Mouse (Mus musculus): ENCODE measurements around the gene Xylt1.

The Xylt1 gene

GRCm38 (mm10) chr7:117522092-117522635 is 141.4 kb downstream of the Xylt1 start:
- no peak for DNase-seq

GRCm38 (mm10) chr7:117524430-117525214 is 143.8 kb downstream of the Xylt1 start:
- no peak for DNase-seq

- DNase-seq = no peak
Measured at GRCm38 (mm10) chr7:117525678-117526077, 144.9 kb downstream of the Xylt1 start.

DNA sequence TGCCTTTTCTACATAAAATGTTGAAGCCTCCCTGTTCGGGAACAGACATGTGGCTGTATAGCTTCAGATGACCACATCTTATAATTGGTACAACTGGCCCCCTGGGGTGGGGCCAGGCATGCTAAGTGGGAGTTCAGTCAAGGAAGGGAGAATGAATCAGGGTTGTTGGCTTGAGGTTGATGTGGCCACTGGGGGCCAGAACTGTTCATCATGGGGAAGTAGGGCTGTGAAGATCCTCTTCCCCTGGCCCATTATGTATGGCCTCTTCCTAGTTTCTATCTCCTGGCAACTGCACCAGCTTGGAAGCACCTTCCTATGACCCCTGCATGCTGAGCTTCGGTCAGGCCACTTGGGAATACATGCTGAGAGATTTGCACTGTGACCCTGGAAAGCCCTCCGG is 145.8 kb downstream of the Xylt1 start:
- DNase-seq = no peak

DNA sequence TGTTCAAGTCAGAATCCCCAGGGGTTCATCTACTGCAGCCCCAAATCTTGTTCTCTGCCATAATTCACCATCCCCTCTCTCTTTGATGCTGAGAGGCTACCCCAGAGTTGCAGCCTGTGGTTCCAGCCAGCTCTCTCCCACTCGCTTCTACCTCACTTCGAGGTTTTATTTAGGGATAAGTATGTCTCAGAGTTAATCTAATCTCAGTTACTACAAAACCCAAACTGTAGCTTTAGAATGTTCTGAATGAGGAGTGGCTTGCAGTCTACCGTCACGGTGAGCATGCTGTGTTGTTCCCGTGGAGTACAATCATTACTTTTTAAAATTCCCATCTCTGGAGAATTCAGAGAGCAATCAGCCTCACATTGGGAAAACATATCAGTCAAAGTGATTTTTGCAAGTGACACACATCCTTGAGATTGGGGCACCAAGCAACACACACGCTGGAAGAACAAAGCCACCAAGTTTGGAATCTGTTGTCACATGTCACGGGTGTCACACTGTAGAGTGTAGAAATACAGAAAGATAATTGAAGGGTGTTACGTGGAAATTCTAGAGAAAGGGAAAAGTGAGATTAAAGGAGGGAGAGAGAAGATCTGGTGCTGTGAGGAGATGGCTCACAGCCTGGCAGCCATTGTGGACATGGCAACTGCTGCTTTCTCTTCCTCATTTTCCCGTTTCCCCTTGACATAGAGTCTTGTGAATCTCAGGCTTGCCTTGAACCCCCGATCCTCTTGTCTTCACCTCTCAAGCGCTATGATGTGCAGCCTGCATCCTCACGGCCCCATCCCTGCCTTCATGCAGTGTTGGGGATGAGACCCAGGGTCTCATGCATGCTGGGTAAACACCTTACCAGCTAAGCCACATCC is 149.2 kb downstream of the Xylt1 start:
- no peak for DNase-seq

DNA sequence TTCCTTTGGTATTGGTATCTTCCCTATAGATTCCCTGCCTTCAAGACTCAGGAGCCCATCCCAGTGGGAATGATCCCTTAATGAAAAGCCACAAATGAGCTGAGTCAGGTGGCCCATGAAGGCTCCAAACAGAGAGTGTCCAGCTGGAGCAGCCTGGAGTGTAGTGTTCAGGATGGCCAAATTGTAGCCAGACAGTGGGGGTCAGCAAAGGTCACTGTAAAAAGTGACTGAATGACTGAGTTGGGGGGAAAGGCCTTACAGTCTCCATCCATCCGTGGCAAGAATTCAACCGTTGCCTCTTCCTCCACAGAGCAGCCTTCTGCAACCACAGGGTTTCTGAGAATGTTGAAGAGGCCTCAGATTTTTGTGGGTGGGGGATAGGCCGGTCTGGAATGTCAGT is 151.9 kb downstream of the Xylt1 start:
- DNase-seq = no peak

DNA sequence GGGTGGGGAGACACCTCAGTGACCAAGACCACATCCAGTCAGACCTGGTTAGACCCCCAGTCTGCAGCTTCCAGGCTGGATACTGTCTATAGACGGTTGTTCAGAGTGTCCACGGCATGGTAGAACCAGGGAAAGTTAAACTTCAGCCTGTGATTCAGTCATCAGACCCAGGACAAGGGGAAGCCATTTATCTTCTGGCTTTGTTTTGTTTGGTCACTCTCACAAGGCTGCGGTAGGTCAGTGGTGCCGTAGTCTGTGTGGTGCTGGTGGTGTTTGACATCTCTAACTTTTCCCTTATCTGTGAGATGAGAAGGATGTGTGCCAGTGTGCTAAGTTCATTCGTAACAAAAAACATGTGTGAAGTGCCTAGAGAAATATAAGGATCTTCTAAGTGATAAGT is 152.4 kb downstream of the Xylt1 start:
- DNase-seq = no peak

DNA sequence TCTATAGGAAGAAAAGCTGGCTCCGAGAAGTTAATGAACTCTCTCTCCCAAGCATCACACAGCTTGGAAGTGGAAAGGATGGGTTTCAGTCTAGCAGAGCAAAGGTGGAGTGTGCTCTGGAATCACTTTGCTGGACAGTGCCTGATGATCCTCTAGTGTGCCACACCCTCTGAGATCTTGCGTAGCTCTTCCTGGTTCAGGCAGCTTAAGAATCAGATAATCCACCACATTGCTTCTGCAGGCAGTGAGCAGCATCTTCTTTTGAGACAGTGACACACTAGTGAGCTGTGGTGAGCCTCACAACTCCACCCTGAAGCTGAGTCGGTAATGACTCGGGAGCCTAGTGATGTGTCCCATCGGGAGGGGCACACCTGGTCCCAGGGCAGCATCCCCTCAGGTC is 159.2 kb downstream of the Xylt1 start:
- no peak for DNase-seq

DNA sequence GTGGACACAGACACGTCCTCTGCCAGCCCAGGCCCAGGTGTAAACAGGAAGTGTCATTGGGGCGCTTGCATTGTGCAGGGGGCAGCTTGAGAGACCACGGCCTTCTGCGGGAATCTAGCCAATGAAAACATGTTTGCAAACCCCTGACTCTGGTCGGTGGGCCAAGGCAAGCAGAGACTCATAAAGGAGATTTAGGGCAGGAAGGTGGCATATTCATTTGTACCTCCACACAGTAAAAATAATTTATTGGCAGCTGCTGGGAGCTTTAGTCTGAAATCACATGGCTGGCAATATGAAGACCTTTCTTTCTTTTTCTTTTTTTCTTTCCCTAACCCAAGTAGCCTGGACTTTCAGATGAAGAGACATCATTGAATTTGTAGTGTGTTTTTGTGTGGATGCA is 159.6 kb downstream of the Xylt1 start:
- DNase-seq = no peak

- DNase-seq = no peak
Measured at GRCm38 (mm10) chr7:117541056-117541455, 160.3 kb downstream of the Xylt1 start.

DNA sequence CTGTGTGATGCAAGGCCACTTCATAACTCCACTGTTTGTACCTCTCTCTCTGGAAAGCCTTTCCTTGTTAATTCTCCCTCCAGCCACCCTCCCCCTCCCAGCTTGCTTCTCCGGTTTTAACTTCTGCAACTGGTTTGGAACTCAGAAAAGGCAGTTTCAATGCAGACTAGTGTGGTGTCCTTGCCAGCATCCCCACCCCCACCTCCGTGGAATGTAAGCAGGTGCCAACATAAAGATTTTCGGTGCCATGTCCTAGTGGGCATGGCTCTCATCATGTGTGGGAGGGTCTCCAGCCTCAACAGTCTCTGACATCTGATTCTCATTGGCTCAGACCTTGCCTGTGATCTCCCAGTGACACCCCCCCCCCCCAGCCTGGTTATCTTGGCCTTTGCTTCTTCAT is 160.9 kb downstream of the Xylt1 start:
- no peak for DNase-seq

DNA sequence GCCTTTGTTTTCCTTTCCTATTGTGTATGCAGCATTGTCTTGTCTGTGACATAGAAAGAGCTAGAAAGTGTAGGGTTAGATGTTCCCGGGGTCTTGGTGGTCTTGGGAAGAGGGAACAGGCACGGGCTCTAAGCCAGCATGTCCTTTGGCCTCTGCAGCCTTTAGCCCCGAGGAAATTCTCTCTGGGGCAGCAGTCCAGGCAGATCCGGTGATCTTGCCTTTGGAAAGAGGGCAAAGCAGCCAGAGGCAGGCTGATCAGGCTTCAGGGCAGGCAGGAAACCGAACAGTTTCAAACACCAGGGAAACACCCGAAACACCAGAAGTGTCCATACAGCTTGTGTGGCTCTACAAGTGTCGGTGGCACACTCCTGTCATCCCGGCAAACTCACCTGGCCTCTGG is 162.3 kb downstream of the Xylt1 start:
- peak; percentile 69 for DNase-seq

- peak; percentile 61 for DNase-seq
Measured at GRCm38 (mm10) chr7:117544126-117544525, 163.3 kb downstream of the Xylt1 start.

DNA sequence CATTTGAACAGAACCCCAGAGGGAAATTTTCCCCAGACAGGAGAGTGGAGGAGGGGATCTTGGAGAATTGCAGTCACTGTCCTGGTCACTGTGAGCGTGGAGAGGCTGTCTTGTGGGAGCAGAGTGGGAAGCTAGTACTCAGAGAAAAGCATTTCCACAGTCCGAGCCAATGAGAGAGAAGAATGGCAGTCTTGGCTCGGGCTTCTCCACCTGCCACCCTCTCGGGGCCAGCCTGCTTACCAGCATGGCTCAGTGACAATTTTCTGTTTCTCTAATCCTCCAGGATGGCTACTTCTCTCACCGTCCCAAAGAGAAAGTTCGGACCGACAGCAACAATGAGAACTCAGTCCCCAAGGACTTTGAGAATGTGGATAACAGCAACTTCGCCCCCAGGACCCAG is 167.5 kb downstream of the Xylt1 start:
- DNase-seq = no peak

GRCm38 (mm10) chr7:117550916-117551549 is 170.3 kb downstream of the Xylt1 start:
- DNase-seq = no peak

DNA sequence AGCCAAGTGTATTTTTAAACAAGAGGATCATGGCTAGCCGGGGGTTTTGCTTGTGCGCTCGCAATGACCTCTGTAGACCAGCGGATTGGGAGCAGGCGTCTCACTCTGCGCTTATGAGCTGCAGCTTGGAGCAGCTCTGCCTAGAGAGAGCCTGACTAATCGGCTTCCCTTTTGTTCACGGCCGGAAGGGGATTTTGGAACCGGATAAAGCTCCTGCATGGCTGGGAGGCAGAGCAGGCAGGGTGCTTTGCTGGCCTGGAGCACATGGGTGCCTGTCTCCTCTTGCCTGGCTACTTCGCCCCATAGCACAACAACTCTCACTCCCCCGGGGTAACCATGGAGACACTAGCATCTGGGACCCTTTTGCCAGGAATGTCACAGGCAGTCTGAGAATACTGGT is 172.4 kb downstream of the Xylt1 start:
- DNase-seq = no peak

- DNase-seq = no peak
Measured at GRCm38 (mm10) chr7:117555735-117556134, 175.0 kb downstream of the Xylt1 start.

GRCm38 (mm10) chr7:117558166-117558565 is 177.4 kb downstream of the Xylt1 start:
- DNase-seq = peak; percentile 17

DNA sequence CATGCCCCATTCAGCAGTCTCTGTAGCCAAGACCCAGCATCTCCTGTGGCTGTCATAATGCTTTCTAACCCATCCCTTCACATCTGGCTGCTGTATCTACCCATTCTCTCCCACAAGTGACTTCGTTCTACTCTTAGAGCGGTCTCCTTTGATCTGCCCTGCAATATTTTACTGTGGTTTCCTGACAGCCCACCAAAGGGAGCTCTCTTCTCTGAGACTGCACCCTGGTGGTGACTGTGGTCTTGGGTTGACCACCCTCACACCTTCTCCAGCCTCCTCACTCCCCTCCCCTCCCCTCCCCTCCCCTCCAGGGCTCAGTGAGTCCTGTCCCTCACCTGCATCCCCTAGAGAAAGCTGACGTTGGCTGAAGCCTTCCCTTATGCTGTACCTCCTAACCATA is 178.3 kb downstream of the Xylt1 start:
- no peak for DNase-seq

DNA sequence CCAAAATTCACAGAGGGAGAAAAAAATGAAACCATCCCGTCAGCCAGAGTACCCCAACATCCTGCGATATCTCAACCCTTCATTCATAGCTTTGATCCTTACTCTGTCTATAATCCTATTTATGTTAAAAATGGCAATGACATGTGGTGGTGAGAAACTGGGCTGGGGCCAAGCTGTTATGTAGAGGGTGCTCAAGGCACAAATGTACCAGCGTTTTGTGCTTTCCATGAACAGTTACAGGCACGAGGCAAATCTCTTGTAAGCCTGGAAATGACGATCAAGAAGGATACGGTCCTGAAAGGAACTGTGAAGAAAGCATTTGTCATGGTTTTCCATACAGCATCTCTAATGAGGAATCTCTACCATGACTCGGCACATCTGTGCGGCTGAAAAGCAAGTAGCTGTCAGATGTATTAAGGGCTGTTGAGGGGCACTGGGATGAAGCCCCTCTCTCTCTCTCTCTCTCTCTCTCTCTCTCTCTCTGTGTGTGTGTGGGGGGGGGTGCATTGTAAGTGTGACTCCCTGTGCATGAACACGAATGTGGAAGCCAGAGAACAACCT is 183.2 kb downstream of the Xylt1 start:
- DNase-seq = no peak

DNA sequence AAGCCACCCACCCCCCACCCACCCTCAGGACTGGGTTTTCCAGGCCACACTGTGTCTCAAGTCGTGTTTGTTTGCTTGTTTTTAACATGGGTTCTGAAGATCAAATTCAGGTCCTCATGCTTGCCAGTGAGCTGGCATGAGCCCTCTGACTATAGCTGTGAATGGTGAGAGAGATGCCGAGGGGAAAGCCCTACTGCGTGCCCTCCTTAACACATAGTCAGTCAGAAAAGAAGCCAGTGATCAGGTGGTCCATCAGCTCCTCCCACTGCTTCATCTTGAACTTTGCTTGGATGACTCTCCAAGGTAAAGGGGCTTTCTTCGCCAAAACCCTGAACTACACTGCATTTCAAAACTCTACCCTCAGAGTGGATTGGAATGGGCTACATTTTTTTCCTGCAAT is 183.8 kb downstream of the Xylt1 start:
- no peak for DNase-seq

- peak; percentile 9 for DNase-seq
Measured at GRCm38 (mm10) chr7:117566115-117566514, 185.3 kb downstream of the Xylt1 start.

DNA sequence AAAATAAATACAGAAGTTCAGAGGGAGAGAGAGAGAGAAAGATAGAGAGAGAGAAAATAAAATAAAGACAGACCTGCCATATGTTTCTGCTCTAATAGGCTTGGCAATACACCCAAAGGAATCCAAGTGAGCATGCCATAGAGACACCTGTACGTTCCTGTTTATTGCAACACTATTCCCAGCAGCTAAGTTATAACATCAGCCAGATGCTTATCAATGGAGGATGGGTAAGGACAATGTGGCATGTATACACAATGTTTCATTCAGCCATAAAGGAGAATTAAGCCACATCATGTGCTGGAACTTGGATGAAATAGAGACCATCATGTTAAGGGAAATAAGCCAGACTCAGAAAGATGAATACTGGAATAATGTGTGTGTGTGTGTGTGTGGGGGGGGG is 186.1 kb downstream of the Xylt1 start:
- no peak for DNase-seq

All from kidney, adult 18-20 months (tissue).